Mouse (Mus musculus) c-Kit-positive CD71-positive TER-119-negative erythroid progenitor cells, embryonic 14.5 days (primary cell): Measurements from ENCODE around the gene Gon4l.
"Not testable (repeated sequence)": the region's sequence is repeated elsewhere in the genome, so short reads cannot be mapped to it uniquely, and the experiment has no call there.

Experiments
- DNase-seq: peaks from one replicate; pipeline ENCODE4 v3.0.0-alpha.2; 2013; ENCODE audit warnings: low read depth

Gene Gon4l

GRCm38 (mm10) chr3:88834951-88835491 lies at the start of gene Gon4l:
TSS of gene Gon4l (plus strand) at chr3:88835231.
- not testable (repeated sequence) for DNase-seq

DNA sequence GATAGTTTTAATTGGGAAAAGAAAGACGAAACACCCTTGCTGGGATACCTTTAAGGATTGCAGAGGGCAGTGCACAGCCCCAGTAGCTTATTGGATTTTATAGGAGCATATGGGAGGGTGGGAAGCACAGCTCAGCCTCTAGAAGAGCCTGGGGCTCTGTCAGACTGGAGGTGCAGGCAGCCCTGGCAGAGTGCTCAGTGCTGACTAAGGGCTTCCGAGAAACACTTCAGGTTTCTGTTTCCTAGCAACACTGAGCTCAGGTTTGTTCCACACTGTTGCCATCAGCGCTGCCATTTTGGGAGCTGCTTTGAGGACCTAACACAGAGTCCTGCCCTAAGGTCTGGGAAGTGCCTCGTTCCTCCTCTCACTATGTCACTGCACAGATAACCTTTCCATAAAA lies 48.7 kb upstream of the Gon4l start:
- not testable (repeated sequence) for DNase-seq

DNA sequence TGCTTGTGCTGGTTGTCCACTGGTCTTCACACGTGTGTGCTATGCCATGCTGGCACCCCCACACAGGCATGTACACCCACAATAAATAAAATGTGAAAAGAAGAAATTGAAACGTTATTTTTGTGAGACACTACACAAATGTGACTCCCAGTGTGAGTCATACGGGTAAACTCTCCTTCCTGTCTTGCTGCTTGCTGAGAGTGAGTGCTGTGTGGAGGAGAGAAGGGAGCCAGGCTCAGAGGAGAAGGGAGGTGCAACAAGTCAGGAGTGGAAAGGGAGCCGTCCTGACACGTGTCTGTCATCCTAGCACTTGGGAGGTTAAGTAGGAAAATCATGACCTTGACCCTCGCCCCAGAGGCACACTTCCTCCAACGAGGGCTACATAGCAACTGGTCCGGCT lies 48.2 kb upstream of the Gon4l start:
- not testable (repeated sequence) for DNase-seq

GRCm38 (mm10) chr3:88788033-88788432 lies 47.0 kb upstream of the Gon4l start:
- not testable (repeated sequence) for DNase-seq

DNA sequence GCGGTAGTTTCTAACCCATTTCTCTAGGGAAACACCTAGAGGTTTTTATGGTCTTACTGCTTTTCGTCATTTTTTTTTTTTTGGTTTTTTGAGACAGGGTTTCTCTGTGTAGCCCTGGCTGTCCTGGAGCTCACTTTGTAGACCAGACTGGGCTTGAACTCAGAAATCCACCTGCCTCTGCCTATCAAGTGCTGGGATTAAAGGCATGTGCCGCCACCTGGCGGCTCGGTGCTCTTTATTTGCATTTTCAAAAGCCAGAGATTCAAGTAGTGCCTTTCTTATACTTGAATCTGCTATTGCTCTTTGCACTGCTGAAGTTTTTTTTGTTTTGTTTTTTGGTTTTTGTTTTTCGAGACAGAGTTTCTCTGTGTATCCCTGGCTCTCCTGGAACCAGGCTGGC lies 37.5 kb upstream of the Gon4l start:
- DNase-seq, result not testable (repeated sequence)

- DNase-seq, result no peak
These were observed 31.0 kb upstream of the Gon4l start for GRCm38 (mm10) chr3:88803910-88804540.

GRCm38 (mm10) chr3:88825710-88826109 lies 9.3 kb upstream of the Gon4l start:
- no peak for DNase-seq

DNA sequence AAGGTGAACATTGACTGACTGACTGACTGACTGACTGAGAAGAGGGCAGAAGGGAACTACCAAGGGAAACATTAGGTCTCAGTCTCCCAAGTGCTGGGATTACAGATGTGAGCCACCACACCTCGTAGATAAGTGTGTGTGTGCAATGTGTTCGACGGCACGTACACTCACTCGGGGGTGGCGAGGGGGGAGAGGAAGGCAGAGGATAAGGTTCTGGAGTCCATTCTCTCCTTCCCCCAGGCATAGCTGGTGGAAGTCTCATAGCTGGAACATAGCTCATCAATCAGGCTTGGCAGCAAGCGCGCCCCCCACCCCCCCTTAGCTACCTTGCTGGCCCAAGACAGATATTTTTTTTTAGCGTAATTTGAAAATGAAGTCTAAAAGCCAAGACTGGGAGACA lies 7.8 kb upstream of the Gon4l start:
- DNase-seq, result no peak

GRCm38 (mm10) chr3:88831177-88832121 lies 3.6 kb upstream of the Gon4l start:
- DNase-seq, result not testable (repeated sequence)

- DNase-seq, result peak; percentile 48
These were observed 2.6 kb upstream of the Gon4l start for GRCm38 (mm10) chr3:88832388-88832787.

GRCm38 (mm10) chr3:88849172-88849571 lies 14.1 kb downstream of the Gon4l start:
- DNase-seq, result no peak

- no peak for DNase-seq
These were observed 20.8 kb downstream of the Gon4l start for GRCm38 (mm10) chr3:88855837-88856236.

DNA sequence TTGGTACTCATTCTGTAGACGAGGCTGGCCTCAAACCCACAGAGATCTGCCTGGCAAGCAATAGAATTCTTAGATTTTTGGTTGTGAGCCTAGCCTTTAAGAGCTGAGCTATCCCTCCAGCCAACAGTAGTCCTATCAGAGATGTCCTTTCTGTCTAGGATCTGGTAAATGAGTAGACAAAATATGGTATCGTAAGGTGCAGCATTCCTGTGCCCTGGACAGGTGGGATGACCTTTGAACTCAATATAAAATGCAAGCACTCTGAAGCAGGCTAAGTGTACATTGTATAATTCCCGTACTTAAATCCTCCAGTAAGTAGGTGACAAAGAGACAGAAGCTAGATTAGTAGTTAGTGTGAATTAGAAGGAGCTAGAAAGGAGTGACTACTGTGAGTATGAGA lies 27.1 kb downstream of the Gon4l start:
- no peak for DNase-seq

DNA sequence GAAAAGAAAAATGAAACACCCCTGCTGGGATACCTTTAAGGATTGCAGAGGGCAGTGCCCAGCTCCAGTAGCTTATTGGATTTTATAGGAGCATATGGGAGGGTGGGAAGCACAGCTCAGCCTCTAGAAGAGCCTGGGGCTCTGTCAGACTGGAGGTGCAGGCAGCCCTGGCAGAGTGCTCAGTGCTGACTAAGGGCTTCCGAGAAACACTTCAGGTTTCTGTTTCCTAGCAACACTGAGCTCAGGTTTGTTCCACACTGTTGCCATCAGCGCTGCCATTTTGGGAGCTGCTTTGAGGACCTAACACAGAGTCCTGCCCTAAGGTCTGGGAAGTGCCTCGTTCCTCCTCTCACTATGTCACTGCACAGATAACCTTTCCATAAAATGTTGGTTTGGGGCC lies 31.7 kb downstream of the Gon4l start:
- not testable (repeated sequence) for DNase-seq

DNA sequence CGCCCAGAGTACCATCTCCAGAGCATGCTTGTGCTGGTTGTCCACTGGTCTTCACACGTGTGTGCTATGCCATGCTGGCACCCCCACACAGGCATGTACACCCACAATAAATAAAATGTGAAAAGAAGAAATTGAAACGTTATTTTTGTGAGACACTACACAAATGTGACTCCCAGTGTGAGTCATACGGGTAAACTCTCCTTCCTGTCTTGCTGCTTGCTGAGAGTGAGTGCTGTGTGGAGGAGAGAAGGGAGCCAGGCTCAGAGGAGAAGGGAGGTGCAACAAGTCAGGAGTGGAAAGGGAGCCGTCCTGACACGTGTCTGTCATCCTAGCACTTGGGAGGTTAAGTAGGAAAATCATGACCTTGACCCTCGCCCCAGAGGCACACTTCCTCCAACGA lies 32.1 kb downstream of the Gon4l start:
- not testable (repeated sequence) for DNase-seq

DNA sequence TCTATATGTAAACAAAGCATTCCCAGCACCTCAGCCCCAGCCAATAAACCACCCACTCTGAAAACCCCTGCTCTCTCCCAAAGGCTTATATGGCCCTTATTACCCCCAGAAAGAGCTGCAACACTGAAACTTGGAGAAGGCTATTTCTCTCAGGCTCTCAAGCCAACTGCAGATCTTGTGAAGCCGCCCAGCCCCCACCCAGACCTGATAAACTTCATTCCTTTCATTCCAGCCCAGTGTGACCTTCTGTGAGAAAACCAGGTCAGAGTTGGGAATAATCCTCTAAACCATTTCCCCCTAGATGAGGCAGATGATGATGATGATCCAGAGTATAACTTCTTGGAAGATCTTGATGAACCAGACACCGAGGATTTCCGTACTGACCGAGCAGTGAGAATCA lies 33.4 kb downstream of the Gon4l start:
- not testable (repeated sequence) for DNase-seq

DNA sequence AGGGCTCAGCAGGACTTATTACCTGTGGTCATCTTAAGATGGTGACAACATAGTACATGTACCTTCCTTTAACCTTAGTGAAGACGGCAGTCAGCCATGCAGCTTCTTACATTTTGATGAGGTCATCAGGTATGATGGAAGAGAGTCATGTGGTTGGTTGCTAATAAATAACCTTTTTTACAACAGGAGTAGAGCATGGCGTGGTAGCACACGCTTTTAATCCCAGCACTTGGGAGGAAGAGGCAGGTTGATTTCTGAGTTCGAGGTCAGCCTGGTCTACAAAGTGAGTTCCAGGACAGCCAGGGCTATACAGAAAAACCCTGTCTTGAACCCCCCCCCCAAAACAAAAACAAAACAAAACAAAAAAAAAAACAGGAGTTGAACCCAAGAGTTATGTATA lies 47.5 kb downstream of the Gon4l start:
- DNase-seq, result not testable (repeated sequence)

GRCm38 (mm10) chr3:88893011-88893410 lies 58.0 kb downstream of the Gon4l start:
- not testable (repeated sequence) for DNase-seq

- DNase-seq, result no peak
These were observed 69.8 kb downstream of the Gon4l start for GRCm38 (mm10) chr3:88904803-88905202.

DNA sequence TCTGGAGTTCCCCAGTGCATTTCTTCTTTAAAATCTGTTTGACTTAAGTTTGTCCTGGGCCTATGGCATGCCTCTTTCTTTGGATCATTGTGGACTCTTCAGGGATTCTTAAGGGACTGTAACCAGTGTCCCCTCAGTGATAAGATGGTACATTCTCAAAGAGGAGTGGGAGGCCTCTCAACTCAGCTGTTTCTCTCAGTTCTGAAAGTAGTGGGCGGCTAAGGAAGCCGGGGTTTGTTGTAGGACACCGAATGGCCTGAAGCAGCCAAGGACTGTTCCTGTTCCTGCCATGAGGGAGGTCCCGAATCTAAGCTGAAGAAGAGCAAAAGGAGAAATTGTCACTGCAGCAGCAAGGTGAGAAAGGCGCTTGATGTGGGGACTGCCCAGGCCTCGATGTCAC lies 70.2 kb downstream of the Gon4l start:
- no peak for DNase-seq

DNA sequence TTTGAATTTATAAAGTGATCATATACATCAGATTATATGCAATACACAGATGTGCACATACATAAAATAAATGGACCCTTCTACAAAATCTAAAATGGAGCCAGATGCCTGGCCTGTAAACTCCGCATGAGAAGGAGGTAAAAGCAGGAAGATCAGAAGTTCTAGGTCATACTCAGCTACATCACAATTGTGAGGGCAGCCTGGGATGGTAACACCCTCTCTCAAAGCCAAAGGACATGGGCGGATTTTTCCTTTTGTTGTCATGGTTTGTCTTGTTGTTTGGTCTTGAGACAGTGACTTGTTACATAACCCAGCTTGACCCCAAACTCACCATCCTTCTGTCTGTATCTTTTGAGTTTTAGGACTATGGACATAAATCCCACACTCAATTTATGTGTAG lies 70.7 kb downstream of the Gon4l start:
- no peak for DNase-seq

DNA sequence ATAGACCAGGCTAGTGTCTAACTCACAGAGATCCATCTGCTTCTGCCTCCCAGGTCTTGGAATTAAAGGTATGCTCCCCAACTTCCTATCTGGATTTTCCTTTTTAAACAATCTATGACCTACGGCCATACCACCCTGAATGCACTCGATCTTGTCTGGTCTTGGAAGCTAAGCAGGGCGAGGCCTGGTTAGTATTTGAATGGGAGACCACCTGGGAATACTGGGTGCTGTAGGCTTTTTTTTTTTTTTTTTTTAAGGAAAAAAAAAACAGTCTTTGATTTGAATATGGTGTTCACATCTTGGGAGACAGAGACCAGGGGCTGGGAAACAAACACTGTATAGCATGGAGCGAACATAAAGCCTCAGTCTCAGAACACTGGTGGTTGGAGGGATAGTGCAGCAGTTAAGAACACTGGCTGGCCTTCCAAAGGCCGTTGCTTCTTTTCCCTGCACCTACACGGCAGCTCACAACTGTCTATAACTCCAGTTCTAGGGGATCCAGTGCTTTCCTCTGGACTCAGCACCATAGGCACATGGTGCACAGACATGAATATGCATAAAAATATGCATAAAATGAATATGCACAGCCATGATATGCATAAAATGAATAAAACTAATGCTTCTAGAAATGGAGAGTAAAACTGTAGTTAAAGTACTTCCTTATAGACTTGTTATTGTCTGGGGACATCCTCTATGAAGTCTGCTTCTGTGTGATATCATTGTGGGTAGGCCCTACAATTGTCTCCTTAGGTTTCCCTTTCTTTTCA lies 71.5 kb downstream of the Gon4l start:
- DNase-seq, result no peak
